Mouse (Mus musculus) limb, embryonic 14.5 days (tissue): ENCODE data around the gene D130043K22Rik. TPM values are rescaled to one million over a fixed set of nuclear protein-coding genes. Genes with fewer than 3 reads are reported as not detected.

Experiments
- ATAC-seq: fragments of 200-750 bp; cut with Nextera tagmentation; 2 replicates; pipeline ENCODE4 v1.8.0; 2017; ENCODE audit warnings: low read depth, moderate number of reproducible peaks, moderate TSS enrichment; ENCODE audit not compliant: low FRiP score
- DNase-seq: peaks from one replicate; pipeline ENCODE4 v3.0.0-alpha.2; 2015; ENCODE audit warnings: low spot score
- H3K27ac ChIP-seq: fragments of 300-500 bp; sonication (generic); replicated peaks from 2 replicates; pipeline ENCODE4 v1.5.1; 2014; ENCODE audit warnings: low read depth, mild to moderate bottlenecking, low read length, moderate library complexity, mixed read lengths
- H3K27me3 ChIP-seq: fragments of 300-500 bp; sonication (generic); 2 replicates; pipeline ENCODE4 v1.6.1; 2014; ENCODE audit warnings: low read length, mixed read lengths; ENCODE audit not compliant: control insufficient read depth, insufficient read depth
- H3K36me3 ChIP-seq: fragments of 300-500 bp; sonication (generic); 2 replicates; pipeline ENCODE4 v1.6.1; 2014; ENCODE audit warnings: mild to moderate bottlenecking, low read length, moderate library complexity, mixed read lengths; ENCODE audit not compliant: control insufficient read depth, insufficient read depth
- H3K4me1 ChIP-seq: fragments of 300-500 bp; sonication (generic); 2 replicates; pipeline ENCODE4 v1.6.1; 2014; ENCODE audit warnings: antibody characterized with exemption, low read length, mixed read lengths; ENCODE audit not compliant: control insufficient read depth, insufficient read depth
- H3K4me2 ChIP-seq: fragments of 300-500 bp; sonication (generic); replicated peaks from 2 replicates; pipeline ENCODE4 v1.6.1; 2014; ENCODE audit warnings: low read depth, mild to moderate bottlenecking, low read length, moderate library complexity; ENCODE audit not compliant: severe bottlenecking
- H3K4me3 ChIP-seq: fragments of 300-500 bp; sonication (generic); replicated peaks from 2 replicates; pipeline ENCODE4 v1.5.1; 2014; ENCODE audit warnings: low read length
- H3K9ac ChIP-seq: fragments of 300-500 bp; sonication (generic); 2 replicates; pipeline ENCODE4 v1.6.1; 2014; ENCODE audit warnings: mild to moderate bottlenecking, low read depth, low read length, moderate library complexity; ENCODE audit not compliant: severe bottlenecking
- H3K9me3 ChIP-seq: fragments of 300-500 bp; sonication (generic); 2 replicates; pipeline ENCODE4 v1.6.1; 2016; ENCODE audit warnings: low read length; ENCODE audit not compliant: control insufficient read depth
- POLR2A ChIP-seq: fragments of 200-500 bp; IDR thresholded peaks from 2 replicates; pipeline ENCODE4 v1.8.0; 2012; ENCODE audit warnings: inconsistent platforms, mild to moderate bottlenecking, moderate library complexity, borderline replicate concordance; ENCODE audit not compliant: insufficient read depth, insufficient read length; ENCODE audit errors: extremely low read depth
- WGBS: fragments of 180-500 bp; shearing (Covaris S2); extraction: QIAGEN DNeasy Blood & Tissue Kit; methylation state at CpG from one replicate; pipeline ENCODE4 v1.1.7; 2014; 5-methylcytosine and 5-hydroxymethylcytosine counted together
- polyA plus RNA-seq, 2 experiments: library from polyadenylated mRNA; depleted of rRNA in 1 of 2; stranded (reverse) in 1 of 2; unstranded in 1 of 2; fragments of >200 nt; fragmentation: Nextera tagmentation in 1 of 2; extraction: Ambion mirVana in 1 of 2; gene quantifications; 2 replicates each; pipeline versions ENCODE4 v1.2.1 to v1.2.3; 2012 to 2014

D130043K22Rik gene
- polyA plus RNA-seq, 2 experiments, result 0.04 to 0.11 TPM

GRCm38 (mm10) chr13:24938683-24939082 lies 93.7 kb downstream of the D130043K22Rik start:
- ATAC-seq (no peak), DNase-seq (peak; percentile 50)
- Histone ChIP-seq H3K4me3 (no peak overlapping the region), H3K9me3 (no peaks in the 10 kb centered on the region), H3K36me3 (no peaks in the 10 kb centered on the region), H3K27ac (no peak overlapping the region), H3K9ac (no peak overlapping the region), H3K4me2 (no peak overlapping the region), H3K27me3 (no peaks in the 10 kb centered on the region), H3K4me1 (peaks cover 6% of the 10 kb centered on the region)
- no peak for TF ChIP-seq POLR2A
- 38% methylated on average over 9 of the region's 9 CpGs for WGBS

- Histone ChIP-seq H3K4me2 (no peak overlapping the region), H3K4me1 (peaks cover 6% of the 10 kb centered on the region), H3K4me3 (no peak overlapping the region), H3K27ac (no peak overlapping the region), H3K27me3 (no peaks in the 10 kb centered on the region), H3K9me3 (no peaks in the 10 kb centered on the region), H3K9ac (no peak overlapping the region), H3K36me3 (no peaks in the 10 kb centered on the region)
- TF ChIP-seq POLR2A, result no peak
- 86% methylated on average over 9 of the region's 9 CpGs for WGBS
- ATAC-seq (no peak), DNase-seq (no peak)
Observed at GRCm38 (mm10) chr13:24939472-24939871, 94.5 kb downstream of the D130043K22Rik start.

GRCm38 (mm10) chr13:24942512-24943282 lies 97.8 kb downstream of the D130043K22Rik start, which contains the start of gene Gpld1:
Gpld1 (plus strand) TSS chr13:24943152.
- no peak within 1 kb of the TSS for H3K27ac ChIP-seq
- H3K36me3 ChIP-seq, result no peaks in the 10 kb centered on the region
- 67% methylated on average over 17 of the region's 17 CpGs for WGBS
- H3K4me1 ChIP-seq, result peaks cover 5% of the 10 kb centered on the region
- DNase-seq (no peak), ATAC-seq (no peak)
- H3K9ac ChIP-seq, result no peak within 1 kb of the TSS
- no peaks in the 10 kb centered on the region for H3K9me3 ChIP-seq
- no peak for TF ChIP-seq POLR2A
- H3K4me3 ChIP-seq, result no peak within 1 kb of the TSS
- H3K4me2 ChIP-seq, result no peak within 1 kb of the TSS
- H3K27me3 ChIP-seq, result no peaks in the 10 kb centered on the region

GRCm38 (mm10) chr13:24943303-24943702 lies 98.4 kb downstream of the D130043K22Rik start:
- Histone ChIP-seq H3K27me3 (no peaks in the 10 kb centered on the region), H3K4me2 (no peak overlapping the region), H3K4me3 (no peak overlapping the region), H3K27ac (no peak overlapping the region), H3K9me3 (no peaks in the 10 kb centered on the region), H3K9ac (no peak overlapping the region), H3K4me1 (no peaks in the 10 kb centered on the region), H3K36me3 (no peaks in the 10 kb centered on the region)
- DNase-seq (no peak), ATAC-seq (no peak)
- no peak for TF ChIP-seq POLR2A
- 80% methylated on average over 8 of the region's 8 CpGs for WGBS

GRCm38 (mm10) chr13:24945567-24945966 lies 100.6 kb downstream of the D130043K22Rik start:
- 21% methylated on average over 4 of the region's 4 CpGs for WGBS
- Histone ChIP-seq H3K4me2 (no peak overlapping the region), H3K27me3 (no peaks in the 10 kb centered on the region), H3K9ac (no peak overlapping the region), H3K27ac (no peak overlapping the region), H3K9me3 (no peaks in the 10 kb centered on the region), H3K4me3 (no peak overlapping the region), H3K36me3 (no peaks in the 10 kb centered on the region), H3K4me1 (no peaks in the 10 kb centered on the region)
- ATAC-seq (no peak), DNase-seq (no peak)
- no peak for TF ChIP-seq POLR2A
